Mouse (Mus musculus) lung, embryonic 14.5 days (tissue): ENCODE results near the gene Tsc22d4. TPM values are rescaled to one million over a fixed set of nuclear protein-coding genes. Genes with fewer than 3 reads are reported as not detected.

Source experiments
- ATAC-seq: fragments of 200-750 bp; cut with Nextera tagmentation; 2 replicates; pipeline ENCODE4 v1.8.0; 2017; ENCODE audit warnings: mild to moderate bottlenecking, moderate TSS enrichment, moderate library complexity; ENCODE audit not compliant: insufficient read depth
- DNase-seq: peaks from one replicate; pipeline ENCODE4 v3.0.0-alpha.2; 2015
- H3K27ac ChIP-seq: fragments of 300-500 bp; sonication (generic); 2 replicates; pipeline ENCODE4 v1.5.1; 2014; ENCODE audit warnings: low read depth, mild to moderate bottlenecking, moderate library complexity
- H3K27me3 ChIP-seq: fragments of 300-500 bp; sonication (generic); 2 replicates; pipeline ENCODE4 v1.6.1; 2014; ENCODE audit warnings: low read length, control low read depth; ENCODE audit not compliant: insufficient read depth
- H3K36me3 ChIP-seq: fragments of 300-500 bp; sonication (generic); 2 replicates; pipeline ENCODE4 v1.6.1; 2014; ENCODE audit warnings: control low read depth; ENCODE audit not compliant: insufficient read depth
- H3K4me1 ChIP-seq: fragments of 300-500 bp; sonication (generic); 2 replicates; pipeline ENCODE4 v1.6.1; 2014; ENCODE audit warnings: antibody characterized with exemption, control low read depth; ENCODE audit not compliant: insufficient read depth
- H3K4me2 ChIP-seq: fragments of 300-500 bp; sonication (generic); 2 replicates; pipeline ENCODE4 v1.6.1; 2014; ENCODE audit warnings: mild to moderate bottlenecking
- H3K4me3 ChIP-seq: fragments of 300-500 bp; sonication (generic); 2 replicates; pipeline ENCODE4 v1.5.1; 2014; ENCODE audit warnings: low read depth, low read length
- H3K9ac ChIP-seq: fragments of 300-500 bp; sonication (generic); 2 replicates; pipeline ENCODE4 v1.6.1; 2014
- H3K9me3 ChIP-seq: fragments of 300-500 bp; sonication (generic); 2 replicates; pipeline ENCODE4 v1.6.1; 2016; ENCODE audit warnings: low read depth, low read length, control low read depth
- CTCF ChIP-seq: IDR thresholded peaks from 2 replicates; pipeline ENCODE4 v1.5.1; 2016; ENCODE audit warnings: antibody characterized with exemption, low read depth
- WGBS: fragments of 180-500 bp; shearing (Covaris S2); extraction: QIAGEN DNeasy Blood & Tissue Kit; methylation state at CpG from one replicate; pipeline ENCODE4 v1.1.7; 2014; 5-methylcytosine and 5-hydroxymethylcytosine counted together
- polyA plus RNA-seq: library from polyadenylated mRNA; unstranded; fragments of >200 nt; fragmentation: Nextera tagmentation; extraction: Ambion mirVana; gene quantifications from 2 replicates; pipeline ENCODE4 v1.2.1, GENCODE M21; 2014

Gene Tsc22d4
- polyA plus RNA-seq, 1 experiment from 2014 or later = 127 TPM

- 58% methylated on average over 6 of the region's 6 CpGs for WGBS
- Histone ChIP-seq H3K9ac (no peak overlapping the region; the same call in 1 of the 2 replicates), H3K4me2 (no peak overlapping the region), H3K27ac (no peak overlapping the region), H3K4me3 (no peak overlapping the region), H3K9me3 (no peaks in the 10 kb centered on the region), H3K27me3 (no peaks in the 10 kb centered on the region), H3K4me1 (no peaks in the 10 kb centered on the region), H3K36me3 (peaks cover 34% of the 10 kb centered on the region; the same call in 1 of the 2 replicates)
- DNase-seq (peak; percentile 30), ATAC-seq (no peak; the same call in 1 of the 2 replicates)
- no peak for TF ChIP-seq CTCF
Measured at GRCm38 (mm10) chr5:137734289-137735061, 11.1 kb upstream of the Tsc22d4 start.

GRCm38 (mm10) chr5:137737400-137737940 is 8.1 kb upstream of the Tsc22d4 start:
- Histone ChIP-seq H3K9me3 (no peaks in the 10 kb centered on the region), H3K4me3 (no peak overlapping the region), H3K27ac (no peak overlapping the region), H3K27me3 (no peaks in the 10 kb centered on the region), H3K36me3 (peaks cover 31% of the 10 kb centered on the region; the same call in 1 of the 2 replicates), H3K9ac (no peak overlapping the region), H3K4me1 (0 out of 2 replicates have a peak, but pooled peaks cover 7% of the 10 kb centered on the region), H3K4me2 (no peak overlapping the region)
- WGBS = 78% methylated on average over 6 of the region's 6 CpGs
- ATAC-seq = no peak
- no peak for TF ChIP-seq CTCF
- no peak for DNase-seq

GRCm38 (mm10) chr5:137738516-137738915 is 7.0 kb upstream of the Tsc22d4 start:
- H3K27me3 ChIP-seq = no peaks in the 10 kb centered on the region
- peaks cover 23% of the 10 kb centered on the region; the same call in 1 of the 2 replicates for H3K36me3 ChIP-seq
- peak; percentile 35; the same call in 1 of the 2 replicates for TF ChIP-seq CTCF
- H3K4me1 ChIP-seq = 0 out of 2 replicates have a peak, but pooled peaks cover 7% of the 10 kb centered on the region
- H3K9me3 ChIP-seq = no peaks in the 10 kb centered on the region
- ATAC-seq (no peak), DNase-seq (peak; percentile 30)
- no peak overlapping the region for H3K27ac ChIP-seq
- 53% methylated on average over 5 of the region's 5 CpGs for WGBS
- no peak overlapping the region for H3K4me3 ChIP-seq
- no peak overlapping the region for H3K9ac ChIP-seq
- H3K4me2 ChIP-seq = no peak overlapping the region

GRCm38 (mm10) chr5:137739471-137739870 is 6.1 kb upstream of the Tsc22d4 start:
- no peak for ATAC-seq
- H3K9me3 ChIP-seq = no peaks in the 10 kb centered on the region
- no peak overlapping the region; the same call in 1 of the 2 replicates for H3K9ac ChIP-seq
- no peak for TF ChIP-seq CTCF
- H3K27me3 ChIP-seq = no peaks in the 10 kb centered on the region
- no peak overlapping the region for H3K27ac ChIP-seq
- WGBS = 58% methylated on average over 9 of the region's 9 CpGs
- peaks cover 20% of the 10 kb centered on the region; the same call in 1 of the 2 replicates for H3K36me3 ChIP-seq
- 0 out of 2 replicates have a peak, but pooled peaks cover 7% of the 10 kb centered on the region for H3K4me1 ChIP-seq
- peak overlapping the region; percentile 97; the same call in 1 of the 2 replicates for H3K4me2 ChIP-seq
- no peak for DNase-seq
- H3K4me3 ChIP-seq = peak overlapping the region; percentile 60

- peak overlapping the region; percentile 60 for H3K4me3 ChIP-seq
- TF ChIP-seq CTCF = no peak
- peaks cover 12% of the 10 kb centered on the region; the same call in 1 of the 2 replicates for H3K36me3 ChIP-seq
- peak overlapping the region; percentile 97 for H3K4me2 ChIP-seq
- ATAC-seq (0 out of 2 replicates have a peak, but pooled peaks have one; percentile 18), DNase-seq (no peak)
- 0 out of 2 replicates have a peak, but pooled peaks cover 7% of the 10 kb centered on the region for H3K4me1 ChIP-seq
- WGBS = 6% methylated on average over 11 of the region's 11 CpGs
- H3K27me3 ChIP-seq = no peaks in the 10 kb centered on the region
- peak overlapping the region; percentile 70 for H3K9ac ChIP-seq
- H3K27ac ChIP-seq = 0 out of 2 replicates have a peak overlapping the region, but pooled peaks have one; percentile 37
- no peaks in the 10 kb centered on the region for H3K9me3 ChIP-seq
Measured at GRCm38 (mm10) chr5:137740506-137740905, 5.0 kb upstream of the Tsc22d4 start.

GRCm38 (mm10) chr5:137741023-137741931 is 4.3 kb upstream of the Tsc22d4 start, which contains the start of gene Nyap1:
Gene Nyap1, minus strand, starts transcription at chr5:137741607.
- peak; percentile 78 for TF ChIP-seq CTCF
- under 1% methylated on average over 71 of the region's 71 CpGs for whole genome bisulfite sequencing
- peak within 1 kb of the TSS; percentile 97 for H3K4me2 ChIP-seq
- peak within 1 kb of the TSS; percentile 37; the same call in 1 of the 2 replicates for H3K27ac ChIP-seq
- no peaks in the 10 kb centered on the region for H3K9me3 ChIP-seq
- DNase-seq (peak; percentile 81), ATAC-seq (peak; percentile 83)
- H3K9ac ChIP-seq = peak within 1 kb of the TSS; percentile 70
- H3K4me3 ChIP-seq = peak within 1 kb of the TSS; percentile 60
- H3K27me3 ChIP-seq = no peaks in the 10 kb centered on the region
- 0 out of 2 replicates have a peak, but pooled peaks cover 7% of the 10 kb centered on the region for H3K4me1 ChIP-seq
- H3K36me3 ChIP-seq = 0 out of 2 replicates have a peak, but pooled peaks cover 4% of the 10 kb centered on the region
